Mouse (Mus musculus) cerebellum, adult 2 months (tissue): ENCODE results near the gene F12.

ENCODE experiments used
- CTCF ChIP-seq: fragments of 200-500 bp; IDR thresholded peaks from 2 replicates; pipeline ENCODE4 v1.5.1; 2011; ENCODE audit warnings: low read depth, mild to moderate bottlenecking, control low read depth, low read length, moderate library complexity, borderline replicate concordance; ENCODE audit not compliant: insufficient read depth
- POLR2A ChIP-seq: fragments of 200-500 bp; IDR thresholded peaks from 2 replicates; pipeline ENCODE4 v1.6.1; 2011; ENCODE audit warnings: low read length, control low read depth, borderline replicate concordance; ENCODE audit not compliant: insufficient read depth

DNA sequence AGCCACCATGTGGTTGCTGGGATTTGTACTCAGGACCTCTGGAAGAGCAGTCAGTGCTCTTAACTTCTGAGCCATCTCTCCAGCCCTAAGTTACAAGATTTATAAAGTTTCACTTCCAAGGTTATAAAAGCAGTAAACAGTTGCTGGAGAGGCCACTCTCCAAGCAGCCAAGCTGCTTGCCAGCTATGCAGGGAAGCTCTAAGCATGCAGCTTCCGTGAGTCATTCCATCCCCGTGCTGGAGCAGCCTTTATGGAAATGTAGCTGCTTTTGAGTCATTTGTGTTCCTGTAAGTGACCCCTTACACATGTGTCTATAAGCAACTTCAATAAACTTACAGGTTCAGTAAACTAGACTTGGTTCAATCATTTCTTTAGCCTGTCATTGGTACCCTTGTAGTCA, 4.0 kb upstream of the F12 start:
- TF ChIP-seq CTCF: no peak
- TF ChIP-seq POLR2A: no peak
